Mouse (Mus musculus) forebrain, embryonic 10.5 days (tissue): Measurements from ENCODE around the gene Igfbp2. TPM values are rescaled to one million over a fixed set of nuclear protein-coding genes. Genes with fewer than 3 reads are reported as not detected.
A peak's percentile ranks its signal among the peaks of the same experiment; 100 is the strongest.

Experiments used
- DNase-seq: peaks from one replicate; pipeline ENCODE4 v3.0.0-alpha.2; 2017; ENCODE audit warnings: low spot score; ENCODE audit errors: extremely low spot score
- H3K27ac ChIP-seq: fragments of 300-500 bp; sonication (generic); 2 replicates; pipeline ENCODE4 v1.5.1; 2016; ENCODE audit warnings: mild to moderate bottlenecking
- H3K27me3 ChIP-seq: fragments of 300-500 bp; sonication (generic); 2 replicates; pipeline ENCODE4 v1.6.1; 2016; ENCODE audit warnings: mild to moderate bottlenecking; ENCODE audit not compliant: poor library complexity, severe bottlenecking
- H3K36me3 ChIP-seq: fragments of 300-500 bp; sonication (generic); replicated peaks from 2 replicates; pipeline ENCODE4 v1.6.1; 2016; ENCODE audit warnings: mild to moderate bottlenecking, moderate library complexity
- H3K4me1 ChIP-seq: fragments of 300-500 bp; sonication (generic); 2 replicates; pipeline ENCODE4 v1.6.1; 2016
- H3K4me3 ChIP-seq: fragments of 300-500 bp; sonication (generic); 2 replicates; pipeline ENCODE4 v1.5.1; 2016; ENCODE audit warnings: mild to moderate bottlenecking, moderate library complexity
- H3K9me3 ChIP-seq: fragments of 300-500 bp; sonication (generic); 2 replicates; pipeline ENCODE4 v1.6.1; 2016; ENCODE audit warnings: mild to moderate bottlenecking, moderate library complexity
- WGBS: fragments of 180-500 bp; shearing (Covaris S2); methylation state at CpG from one replicate; pipeline ENCODE4 v1.1.7; 2016; 5-methylcytosine and 5-hydroxymethylcytosine counted together
- polyA plus RNA-seq: library from polyadenylated mRNA; unstranded; fragments of >200 nt; fragmentation: Nextera tagmentation; extraction: Ambion mirVana; gene quantifications from 2 replicates; pipeline ENCODE4 v1.2.1, GENCODE M21; 2016

Gene Igfbp2
- polyA plus RNA-seq, 1 experiment from 2014 or later = 777 TPM

DNA sequence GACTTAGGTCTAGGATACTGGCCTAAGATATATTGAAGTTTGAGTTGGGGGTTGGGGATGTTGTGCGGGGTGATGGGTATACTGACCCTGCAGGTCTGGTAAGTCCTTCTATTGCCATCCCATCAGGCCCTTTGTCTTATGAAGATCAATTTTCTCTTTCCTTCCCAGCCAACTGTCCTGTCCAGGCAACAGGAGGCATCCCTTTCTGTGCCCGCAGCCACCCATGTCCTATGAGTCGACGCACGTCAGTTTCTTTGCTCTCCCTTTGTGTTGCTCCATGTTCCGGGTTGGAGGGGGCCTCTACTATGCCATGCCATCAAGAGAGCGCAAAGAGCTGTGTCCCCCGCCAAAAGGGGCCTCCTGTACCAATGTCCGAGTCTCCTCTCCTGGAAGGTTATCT lies 35.7 kb downstream of the Igfbp2 start:
- no peak overlapping the region for H3K27ac ChIP-seq
- H3K4me3 ChIP-seq = no peak overlapping the region
- H3K9me3 ChIP-seq = no peaks in the 10 kb centered on the region
- no peak for DNase-seq
- H3K36me3 ChIP-seq = peaks cover 68% of the 10 kb centered on the region
- peaks cover 11% of the 10 kb centered on the region for H3K4me1 ChIP-seq
- WGBS = 94% methylated on average over 9 of the region's 9 CpGs
- no peaks in the 10 kb centered on the region for H3K27me3 ChIP-seq

DNA sequence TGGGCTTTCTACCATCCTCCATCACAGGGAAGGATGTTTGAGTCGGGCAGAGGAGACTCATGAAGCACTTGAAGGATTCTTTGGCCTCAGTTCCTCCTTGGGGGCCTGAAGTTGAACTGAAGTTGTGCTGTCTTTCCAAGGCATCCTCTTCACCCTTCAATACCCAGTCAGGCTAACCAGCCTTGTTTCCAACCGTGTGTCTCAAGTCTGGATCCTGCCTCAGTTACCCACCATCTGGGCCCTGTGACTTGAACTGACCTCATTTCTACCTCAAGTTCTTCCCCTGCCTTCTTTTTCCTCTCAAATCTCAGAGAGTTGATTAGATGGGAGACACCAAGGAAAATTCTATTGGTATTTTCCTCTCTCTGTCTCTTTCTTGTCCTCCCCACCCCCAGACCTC lies 36.2 kb downstream of the Igfbp2 start:
- 89% methylated on average over 2 of the region's 2 CpGs for WGBS
- Histone ChIP-seq H3K4me1 (peaks cover 15% of the 10 kb centered on the region), H3K4me3 (no peak overlapping the region), H3K27me3 (no peaks in the 10 kb centered on the region), H3K36me3 (peaks cover 70% of the 10 kb centered on the region), H3K27ac (no peak overlapping the region), H3K9me3 (no peaks in the 10 kb centered on the region)
- no peak for DNase-seq

GRCm38 (mm10) chr1:72861702-72862101 lies 37.4 kb downstream of the Igfbp2 start:
- Histone ChIP-seq H3K27ac (no peak overlapping the region), H3K4me1 (peaks cover 27% of the 10 kb centered on the region), H3K27me3 (no peaks in the 10 kb centered on the region), H3K9me3 (no peaks in the 10 kb centered on the region), H3K36me3 (peaks cover 74% of the 10 kb centered on the region), H3K4me3 (no peak overlapping the region)
- 89% methylated on average over 2 of the region's 2 CpGs for WGBS
- no peak for DNase-seq

DNA sequence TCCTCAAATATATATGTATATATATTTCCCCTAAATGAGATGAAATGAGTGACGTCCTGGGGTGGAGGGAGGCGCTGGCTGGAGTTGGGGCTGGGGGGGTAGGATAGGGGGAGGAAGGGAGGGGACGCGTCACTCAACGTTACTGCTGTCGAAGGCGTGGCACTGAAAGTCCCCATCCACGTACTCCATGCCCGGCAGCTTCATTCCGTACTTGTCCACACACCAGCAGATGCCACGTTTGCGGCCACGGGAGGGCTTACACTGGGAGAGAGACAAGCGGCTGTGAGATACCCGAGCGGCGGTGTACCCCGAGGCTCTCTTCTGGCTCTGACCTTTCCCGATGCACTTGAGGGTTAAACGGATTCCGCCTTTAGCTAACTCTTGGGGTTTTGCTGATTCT lies 37.9 kb downstream of the Igfbp2 start:
- 93% methylated on average over 21 of the region's 21 CpGs for WGBS
- Histone ChIP-seq H3K27ac (no peak overlapping the region), H3K27me3 (no peaks in the 10 kb centered on the region), H3K4me3 (no peak overlapping the region), H3K4me1 (peaks cover 30% of the 10 kb centered on the region), H3K36me3 (peaks cover 76% of the 10 kb centered on the region), H3K9me3 (no peaks in the 10 kb centered on the region)
- no peak for DNase-seq

GRCm38 (mm10) chr1:72863692-72864091 lies 39.4 kb downstream of the Igfbp2 start:
- peaks cover 3% of the 10 kb centered on the region; the same call in 1 of the 2 replicates for H3K27me3 ChIP-seq
- peaks cover 74% of the 10 kb centered on the region for H3K36me3 ChIP-seq
- H3K27ac ChIP-seq = no peak overlapping the region
- peaks cover 37% of the 10 kb centered on the region for H3K4me1 ChIP-seq
- H3K9me3 ChIP-seq = no peaks in the 10 kb centered on the region
- 94% methylated on average over 8 of the region's 8 CpGs for WGBS
- DNase-seq = no peak
- H3K4me3 ChIP-seq = no peak overlapping the region

GRCm38 (mm10) chr1:72864272-72864671 lies 40.0 kb downstream of the Igfbp2 start:
- peaks cover 70% of the 10 kb centered on the region for H3K36me3 ChIP-seq
- peaks cover 37% of the 10 kb centered on the region for H3K4me1 ChIP-seq
- no peaks in the 10 kb centered on the region for H3K9me3 ChIP-seq
- no peak for DNase-seq
- 88% methylated on average over 3 of the region's 3 CpGs for WGBS
- H3K27ac ChIP-seq = no peak overlapping the region
- H3K4me3 ChIP-seq = no peak overlapping the region
- peaks cover 6% of the 10 kb centered on the region; the same call in 1 of the 2 replicates for H3K27me3 ChIP-seq

DNA sequence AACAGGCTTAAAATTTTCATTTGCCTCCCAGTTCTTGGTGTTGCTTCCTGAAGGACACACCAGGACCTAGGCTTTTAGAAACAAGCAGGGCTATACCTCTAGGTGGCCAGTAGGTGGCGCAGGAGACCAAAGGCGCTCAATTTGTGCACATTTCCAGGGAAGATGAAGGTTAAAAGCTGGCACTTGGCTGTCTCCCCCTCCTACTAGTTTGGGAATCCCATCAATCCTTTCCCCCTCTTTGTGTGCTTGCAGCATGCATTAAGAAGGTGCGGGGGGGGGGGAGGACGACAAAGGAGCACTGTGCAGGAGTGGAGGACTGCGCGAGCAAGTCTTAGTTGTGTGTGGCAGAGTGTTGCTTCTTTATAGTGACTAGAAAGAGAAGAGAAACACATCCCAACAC lies 41.6 kb downstream of the Igfbp2 start:
- Histone ChIP-seq H3K27me3 (peaks cover 6% of the 10 kb centered on the region; the same call in 1 of the 2 replicates), H3K27ac (peak overlapping the region; percentile 70), H3K36me3 (peaks cover 54% of the 10 kb centered on the region), H3K4me1 (peaks cover 53% of the 10 kb centered on the region), H3K9me3 (no peaks in the 10 kb centered on the region), H3K4me3 (no peak overlapping the region)
- DNase-seq = peak; percentile 81
- WGBS = 27% methylated on average over 6 of the region's 6 CpGs

- peak overlapping the region; percentile 70 for H3K27ac ChIP-seq
- no peak for DNase-seq
- H3K4me3 ChIP-seq = no peak overlapping the region
- no peaks in the 10 kb centered on the region for H3K9me3 ChIP-seq
- 75% methylated on average over 5 of the region's 5 CpGs for WGBS
- peaks cover 56% of the 10 kb centered on the region for H3K4me1 ChIP-seq
- H3K36me3 ChIP-seq = peaks cover 49% of the 10 kb centered on the region
- peaks cover 6% of the 10 kb centered on the region; the same call in 1 of the 2 replicates for H3K27me3 ChIP-seq
These were observed 42.1 kb downstream of the Igfbp2 start for GRCm38 (mm10) chr1:72866417-72866816.

- Histone ChIP-seq H3K4me1 (peaks cover 64% of the 10 kb centered on the region), H3K9me3 (no peaks in the 10 kb centered on the region), H3K36me3 (peaks cover 40% of the 10 kb centered on the region), H3K4me3 (no peak overlapping the region), H3K27me3 (peaks cover 6% of the 10 kb centered on the region; the same call in 1 of the 2 replicates), H3K27ac (peak overlapping the region; percentile 21; the same call in 1 of the 2 replicates)
- 34% methylated on average over 1 of the region's 1 CpGs for whole genome bisulfite sequencing
- DNase-seq = no peak
These were observed 43.0 kb downstream of the Igfbp2 start for GRCm38 (mm10) chr1:72867346-72867745.

GRCm38 (mm10) chr1:72868429-72869215 lies 44.3 kb downstream of the Igfbp2 start:
- 77% methylated on average over 10 of the region's 10 CpGs for WGBS
- peak overlapping the region; percentile 12; the same call in 1 of the 2 replicates for H3K27ac ChIP-seq
- peaks cover 17% of the 10 kb centered on the region for H3K27me3 ChIP-seq
- no peak for DNase-seq
- peaks cover 76% of the 10 kb centered on the region for H3K4me1 ChIP-seq
- no peak overlapping the region for H3K4me3 ChIP-seq
- no peaks in the 10 kb centered on the region for H3K9me3 ChIP-seq
- peaks cover 27% of the 10 kb centered on the region for H3K36me3 ChIP-seq

GRCm38 (mm10) chr1:72869275-72869674 lies 45.0 kb downstream of the Igfbp2 start:
- Histone ChIP-seq H3K4me1 (peaks cover 81% of the 10 kb centered on the region), H3K9me3 (no peaks in the 10 kb centered on the region), H3K27me3 (peaks cover 23% of the 10 kb centered on the region), H3K4me3 (peak overlapping the region; percentile 68; the same call in 1 of the 2 replicates), H3K36me3 (peaks cover 20% of the 10 kb centered on the region), H3K27ac (no peak overlapping the region; the same call in 1 of the 2 replicates)
- no peak for DNase-seq

DNA sequence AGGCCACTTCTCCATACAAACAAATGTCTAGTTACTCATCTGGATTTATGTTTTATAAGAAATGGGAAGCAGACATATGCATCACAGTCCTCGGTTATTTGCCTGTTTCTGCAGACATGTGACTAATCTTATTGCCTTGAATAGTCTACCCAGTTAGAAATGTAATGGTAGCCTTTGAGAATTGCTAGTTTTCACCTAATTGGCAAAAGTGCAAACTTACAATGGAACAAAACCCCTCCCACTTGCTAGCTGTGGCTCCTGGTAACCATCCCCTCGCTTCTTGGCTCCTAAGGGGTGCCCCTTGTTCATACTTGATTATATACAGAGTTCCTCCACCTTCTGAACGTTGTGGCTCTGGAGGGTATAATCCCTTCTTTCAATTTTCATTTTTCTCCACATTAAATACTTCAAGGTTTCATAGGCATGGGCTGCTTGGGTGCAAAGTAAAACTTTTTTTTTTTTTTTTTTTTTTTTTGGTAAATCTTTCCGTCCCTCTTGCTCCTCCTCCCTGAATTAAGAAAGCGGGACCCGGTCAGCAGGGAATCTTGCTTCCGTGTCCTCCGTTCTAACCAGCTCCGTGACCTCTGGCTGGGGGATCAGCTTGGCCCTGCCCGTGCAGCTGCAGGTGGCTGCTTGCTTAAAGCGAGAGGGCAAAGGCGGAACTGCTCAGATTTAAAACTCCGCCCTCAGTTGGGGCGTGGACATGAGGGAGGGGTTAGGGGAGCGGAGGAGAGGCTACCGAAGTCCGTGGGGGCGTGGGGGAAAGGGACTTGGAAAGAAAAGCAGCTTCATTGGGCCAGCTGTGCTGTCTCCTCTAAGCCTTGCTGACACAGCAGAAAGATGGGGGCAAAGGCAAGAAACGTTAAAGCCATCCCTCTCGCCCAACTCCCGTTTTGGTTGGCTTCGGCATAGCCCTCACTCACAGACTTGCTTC lies 45.6 kb downstream of the Igfbp2 start:
- H3K4me3 ChIP-seq = peak overlapping the region; percentile 68
- no peaks in the 10 kb centered on the region for H3K9me3 ChIP-seq
- peak; percentile 85 for DNase-seq
- peaks cover 30% of the 10 kb centered on the region for H3K27me3 ChIP-seq
- peak overlapping the region; percentile 87 for H3K27ac ChIP-seq
- H3K36me3 ChIP-seq = peaks cover 14% of the 10 kb centered on the region; the same call in 1 of the 2 replicates
- peaks cover 85% of the 10 kb centered on the region for H3K4me1 ChIP-seq
- 4% methylated on average over 22 of the region's 22 CpGs for WGBS
